Mouse (Mus musculus) stomach, embryonic 15.5 days (tissue): ENCODE results near the gene Dusp18. TPM values are rescaled to one million over a fixed set of nuclear protein-coding genes. Genes with fewer than 3 reads are reported as not detected.
A peak's percentile ranks its signal among the peaks of the same experiment; 100 is the strongest.

ENCODE experiments used
- ATAC-seq: fragments of 200-750 bp; cut with Nextera tagmentation; 2 replicates; pipeline ENCODE4 v1.8.0; 2017; ENCODE audit warnings: low read depth, moderate number of reproducible peaks, moderate TSS enrichment; ENCODE audit not compliant: insufficient read depth, low FRiP score
- H3K27ac ChIP-seq: fragments of 300-500 bp; sonication (generic); 2 replicates; pipeline ENCODE4 v1.5.1; 2015; ENCODE audit warnings: mild to moderate bottlenecking, inconsistent platforms
- H3K27me3 ChIP-seq: fragments of 300-500 bp; sonication (generic); replicated peaks from 2 replicates; pipeline ENCODE4 v1.6.1; 2015; ENCODE audit warnings: inconsistent platforms
- H3K36me3 ChIP-seq: fragments of 300-500 bp; sonication (generic); 2 replicates; pipeline ENCODE4 v1.6.1; 2015; ENCODE audit warnings: inconsistent platforms
- H3K4me1 ChIP-seq: fragments of 300-500 bp; sonication (generic); 2 replicates; pipeline ENCODE4 v1.6.1; 2015; ENCODE audit warnings: inconsistent platforms
- H3K4me2 ChIP-seq: fragments of 300-500 bp; sonication (generic); 2 replicates; pipeline ENCODE4 v1.6.1; 2015; ENCODE audit warnings: mild to moderate bottlenecking, inconsistent platforms
- H3K4me3 ChIP-seq: fragments of 300-500 bp; sonication (generic); replicated peaks from 2 replicates; pipeline ENCODE4 v1.5.1; 2015; ENCODE audit warnings: inconsistent platforms
- H3K9ac ChIP-seq: fragments of 300-500 bp; sonication (generic); 2 replicates; pipeline ENCODE4 v1.6.1; 2015; ENCODE audit warnings: inconsistent platforms
- H3K9me3 ChIP-seq: fragments of 300-500 bp; sonication (generic); 2 replicates; pipeline ENCODE4 v1.6.1; 2016; ENCODE audit warnings: inconsistent platforms
- WGBS: fragments of 180-500 bp; shearing (Covaris S2); methylation state at CpG from one replicate; pipeline ENCODE4 v1.1.7; 2015; 5-methylcytosine and 5-hydroxymethylcytosine counted together
- polyA plus RNA-seq: library from polyadenylated mRNA; unstranded; fragments of >200 nt; fragmentation: Nextera tagmentation; extraction: Ambion mirVana; gene quantifications from 2 replicates; pipeline ENCODE4 v1.2.1, GENCODE M21; 2015

Gene Dusp18
- polyA plus RNA-seq, 1 experiment from 2014 or later = 8.0 TPM

DNA sequence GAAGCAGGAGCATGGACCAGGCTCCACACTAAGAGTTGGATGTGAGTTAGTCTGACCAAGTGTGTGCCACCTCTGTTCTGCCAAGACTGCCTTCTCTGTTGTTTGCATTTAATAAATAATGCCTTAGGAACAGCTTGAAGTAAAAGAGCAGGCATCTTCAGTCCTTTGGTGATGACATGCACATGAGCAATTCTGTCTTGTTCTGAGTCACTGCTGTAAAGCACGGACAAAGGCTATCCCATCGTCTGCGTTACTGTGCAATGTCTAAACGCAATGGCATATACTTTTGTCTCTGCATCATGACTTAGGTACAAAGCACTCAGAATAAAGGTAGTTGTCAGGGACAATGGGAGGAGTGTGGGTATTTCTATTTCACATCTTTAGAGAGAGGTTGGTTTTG is 35.3 kb upstream of the Dusp18 start:
- Histone ChIP-seq H3K4me3 (no peak overlapping the region), H3K9me3 (no peaks in the 10 kb centered on the region), H3K9ac (no peak overlapping the region), H3K4me2 (no peak overlapping the region), H3K4me1 (0 out of 2 replicates have a peak, but pooled peaks cover 7% of the 10 kb centered on the region), H3K36me3 (no peaks in the 10 kb centered on the region), H3K27ac (no peak overlapping the region), H3K27me3 (peaks cover 9% of the 10 kb centered on the region; the same call in 1 of the 2 replicates)
- ATAC-seq = no peak
- WGBS = 88% methylated on average over 4 of the region's 4 CpGs

GRCm38 (mm10) chr11:3860361-3860760 is 34.7 kb upstream of the Dusp18 start:
- H3K9me3 ChIP-seq = no peaks in the 10 kb centered on the region
- H3K9ac ChIP-seq = no peak overlapping the region
- 69% methylated on average over 4 of the region's 4 CpGs for WGBS
- H3K27ac ChIP-seq = no peak overlapping the region
- peaks cover 9% of the 10 kb centered on the region; the same call in 1 of the 2 replicates for H3K27me3 ChIP-seq
- 0 out of 2 replicates have a peak, but pooled peaks cover 7% of the 10 kb centered on the region for H3K4me1 ChIP-seq
- no peak overlapping the region for H3K4me3 ChIP-seq
- ATAC-seq = no peak
- H3K4me2 ChIP-seq = no peak overlapping the region
- H3K36me3 ChIP-seq = no peaks in the 10 kb centered on the region

GRCm38 (mm10) chr11:3862661-3863453 is 32.2 kb upstream of the Dusp18 start:
- Histone ChIP-seq H3K36me3 (no peaks in the 10 kb centered on the region), H3K27me3 (peaks cover 9% of the 10 kb centered on the region; the same call in 1 of the 2 replicates), H3K9me3 (no peaks in the 10 kb centered on the region), H3K4me3 (peak overlapping the region; percentile 51), H3K4me2 (peak overlapping the region; percentile 97), H3K27ac (no peak overlapping the region), H3K9ac (no peak overlapping the region), H3K4me1 (0 out of 2 replicates have a peak, but pooled peaks cover 7% of the 10 kb centered on the region)
- ATAC-seq = no peak
- WGBS = 68% methylated on average over 19 of the region's 19 CpGs

GRCm38 (mm10) chr11:3863454-3864112 is 31.5 kb upstream of the Dusp18 start, which contains the start of gene Osbp2:
Gene Osbp2, minus strand, starts transcription at chr11:3863903.
- Histone ChIP-seq H3K4me1 (0 out of 2 replicates have a peak, but pooled peaks cover 7% of the 10 kb centered on the region), H3K27me3 (peaks cover 9% of the 10 kb centered on the region; the same call in 1 of the 2 replicates), H3K36me3 (no peaks in the 10 kb centered on the region), H3K4me3 (peak within 1 kb of the TSS; percentile 51), H3K27ac (no peak within 1 kb of the TSS), H3K9ac (peak within 1 kb of the TSS; percentile 34; the same call in 1 of the 2 replicates), H3K9me3 (no peaks in the 10 kb centered on the region), H3K4me2 (peak within 1 kb of the TSS; percentile 97)
- ATAC-seq = peak; percentile 90
- WGBS = 4% methylated on average over 53 of the region's 58 CpGs

DNA sequence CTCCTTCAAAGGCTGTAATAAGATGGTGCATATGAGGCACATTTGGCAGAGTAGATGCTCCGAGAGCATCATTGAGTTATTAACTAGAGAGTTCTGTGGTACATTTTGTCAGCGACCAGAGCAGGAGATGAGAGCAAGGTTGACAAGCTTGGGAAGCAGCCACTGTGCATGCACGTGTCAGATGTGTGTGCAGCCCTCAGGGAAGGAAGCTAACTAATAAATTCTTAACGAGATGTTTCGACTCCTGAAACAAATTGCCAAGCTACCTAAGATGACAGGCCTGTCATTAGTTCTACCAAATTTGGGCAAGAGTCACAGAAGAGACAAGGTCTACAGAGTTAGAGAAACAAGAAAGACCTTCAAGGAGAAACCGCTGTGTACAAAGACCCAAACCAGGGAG is 30.7 kb upstream of the Dusp18 start:
- H3K36me3 ChIP-seq = no peaks in the 10 kb centered on the region
- WGBS = 38% methylated on average over 6 of the region's 6 CpGs
- ATAC-seq = no peak
- 0 out of 2 replicates have a peak, but pooled peaks cover 7% of the 10 kb centered on the region for H3K4me1 ChIP-seq
- peak overlapping the region; percentile 97 for H3K4me2 ChIP-seq
- H3K9ac ChIP-seq = no peak overlapping the region
- no peak overlapping the region for H3K27ac ChIP-seq
- H3K9me3 ChIP-seq = no peaks in the 10 kb centered on the region
- H3K4me3 ChIP-seq = peak overlapping the region; percentile 51
- H3K27me3 ChIP-seq = peaks cover 9% of the 10 kb centered on the region; the same call in 1 of the 2 replicates

DNA sequence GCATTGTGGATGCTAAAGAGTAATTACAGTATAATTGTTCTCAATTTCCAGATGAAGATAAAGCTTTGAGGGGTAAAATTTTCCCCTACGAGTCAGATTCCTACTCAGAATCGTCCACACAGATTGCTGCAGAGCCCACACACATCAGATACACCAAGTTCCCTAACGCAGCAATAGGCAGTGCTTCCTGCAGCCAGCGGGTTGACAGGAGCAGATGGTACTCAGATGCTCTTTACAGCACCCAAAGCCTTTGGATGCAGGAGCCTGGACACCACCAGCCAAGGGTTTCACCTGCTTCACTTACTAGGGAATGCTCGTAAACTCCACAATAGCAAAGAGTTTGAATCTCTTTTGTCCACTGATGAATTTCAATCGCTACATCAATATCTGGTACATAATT is 18.6 kb upstream of the Dusp18 start:
- Histone ChIP-seq H3K27ac (no peak overlapping the region), H3K4me2 (no peak overlapping the region), H3K4me1 (no peaks in the 10 kb centered on the region), H3K4me3 (no peak overlapping the region), H3K27me3 (no peaks in the 10 kb centered on the region), H3K36me3 (no peaks in the 10 kb centered on the region), H3K9me3 (no peaks in the 10 kb centered on the region), H3K9ac (no peak overlapping the region)
- 73% methylated on average over 6 of the region's 6 CpGs for WGBS
- no peak for ATAC-seq

GRCm38 (mm10) chr11:3878660-3879059 is 16.4 kb upstream of the Dusp18 start:
- H3K4me2 ChIP-seq = no peak overlapping the region
- 68% methylated on average over 7 of the region's 7 CpGs for WGBS
- no peak overlapping the region for H3K9ac ChIP-seq
- ATAC-seq = 0 out of 2 replicates have a peak, but pooled peaks have one; percentile 27
- H3K27me3 ChIP-seq = no peaks in the 10 kb centered on the region
- H3K4me3 ChIP-seq = no peak overlapping the region
- no peaks in the 10 kb centered on the region for H3K9me3 ChIP-seq
- H3K36me3 ChIP-seq = no peaks in the 10 kb centered on the region
- H3K4me1 ChIP-seq = no peaks in the 10 kb centered on the region
- no peak overlapping the region for H3K27ac ChIP-seq

- Histone ChIP-seq H3K27me3 (no peaks in the 10 kb centered on the region), H3K4me1 (no peaks in the 10 kb centered on the region), H3K9me3 (no peaks in the 10 kb centered on the region), H3K9ac (no peak overlapping the region), H3K4me2 (no peak overlapping the region), H3K36me3 (no peaks in the 10 kb centered on the region), H3K4me3 (no peak overlapping the region), H3K27ac (no peak overlapping the region)
- WGBS = 41% methylated on average over 2 of the region's 2 CpGs
- ATAC-seq = no peak
These were observed 15.2 kb upstream of the Dusp18 start for GRCm38 (mm10) chr11:3879836-3880235.

- H3K36me3 ChIP-seq = no peaks in the 10 kb centered on the region
- no peak overlapping the region for H3K4me2 ChIP-seq
- H3K27me3 ChIP-seq = no peaks in the 10 kb centered on the region
- ATAC-seq = no peak
- no peak overlapping the region for H3K9ac ChIP-seq
- no peak overlapping the region for H3K27ac ChIP-seq
- no peaks in the 10 kb centered on the region for H3K9me3 ChIP-seq
- 88% methylated on average over 3 of the region's 3 CpGs for WGBS
- no peaks in the 10 kb centered on the region for H3K4me1 ChIP-seq
- H3K4me3 ChIP-seq = no peak overlapping the region
These were observed 11.3 kb upstream of the Dusp18 start for GRCm38 (mm10) chr11:3883711-3884110.

- Histone ChIP-seq H3K4me2 (no peak overlapping the region), H3K4me1 (no peaks in the 10 kb centered on the region), H3K9me3 (no peaks in the 10 kb centered on the region), H3K4me3 (no peak overlapping the region), H3K36me3 (no peaks in the 10 kb centered on the region), H3K9ac (no peak overlapping the region), H3K27ac (no peak overlapping the region), H3K27me3 (no peaks in the 10 kb centered on the region)
- ATAC-seq = no peak
- 63% methylated on average over 5 of the region's 5 CpGs for WGBS
These were observed 7.7 kb upstream of the Dusp18 start for GRCm38 (mm10) chr11:3887331-3887730.

- H3K4me2 ChIP-seq = no peak overlapping the region
- WGBS = 79% methylated on average over 6 of the region's 6 CpGs
These were observed 1.1 kb upstream of the Dusp18 start for GRCm38 (mm10) chr11:3893970-3894369.

GRCm38 (mm10) chr11:3895458-3895857 is 418 bp downstream of the Dusp18 start:
- no peaks in the 10 kb centered on the region for H3K27me3 ChIP-seq
- H3K9ac ChIP-seq = peak overlapping the region; percentile 17; the same call in 1 of the 2 replicates
- H3K4me1 ChIP-seq = peaks cover 4% of the 10 kb centered on the region; the same call in 1 of the 2 replicates
- H3K4me3 ChIP-seq = peak overlapping the region; percentile 53
- peak overlapping the region; percentile 87 for H3K4me2 ChIP-seq
- peak overlapping the region; percentile 86 for H3K27ac ChIP-seq
- no peaks in the 10 kb centered on the region for H3K9me3 ChIP-seq
- no peaks in the 10 kb centered on the region for H3K36me3 ChIP-seq
- WGBS = 2% methylated on average over 10 of the region's 10 CpGs
- ATAC-seq = peak; percentile 15; the same call in 1 of the 2 replicates

More at GRCm38 (mm10) chr11:3893970-3894369, 1.1 kb upstream of the Dusp18 start:
- Histone ChIP-seq H3K4me3 (no peak overlapping the region), H3K9ac (no peak overlapping the region), H3K27ac (no peak overlapping the region), H3K9me3 (no peaks in the 10 kb centered on the region), H3K36me3 (no peaks in the 10 kb centered on the region), H3K4me1 (peaks cover 4% of the 10 kb centered on the region; the same call in 1 of the 2 replicates), H3K27me3 (no peaks in the 10 kb centered on the region)
- no peak for ATAC-seq
